Mouse (Mus musculus): ENCODE measurements around the gene Zfp472. TPM values are rescaled to one million over a fixed set of nuclear protein-coding genes. Genes with fewer than 3 reads are reported as not detected.
A peak's percentile ranks its signal among the peaks of the same experiment; 100 is the strongest.

Gene Zfp472
- polyA plus RNA-seq (2014; fragmentation: Nextera tagmentation; extraction: Ambion mirVana) = 7.3 and 9.5 TPM in 2 replicates

DNA sequence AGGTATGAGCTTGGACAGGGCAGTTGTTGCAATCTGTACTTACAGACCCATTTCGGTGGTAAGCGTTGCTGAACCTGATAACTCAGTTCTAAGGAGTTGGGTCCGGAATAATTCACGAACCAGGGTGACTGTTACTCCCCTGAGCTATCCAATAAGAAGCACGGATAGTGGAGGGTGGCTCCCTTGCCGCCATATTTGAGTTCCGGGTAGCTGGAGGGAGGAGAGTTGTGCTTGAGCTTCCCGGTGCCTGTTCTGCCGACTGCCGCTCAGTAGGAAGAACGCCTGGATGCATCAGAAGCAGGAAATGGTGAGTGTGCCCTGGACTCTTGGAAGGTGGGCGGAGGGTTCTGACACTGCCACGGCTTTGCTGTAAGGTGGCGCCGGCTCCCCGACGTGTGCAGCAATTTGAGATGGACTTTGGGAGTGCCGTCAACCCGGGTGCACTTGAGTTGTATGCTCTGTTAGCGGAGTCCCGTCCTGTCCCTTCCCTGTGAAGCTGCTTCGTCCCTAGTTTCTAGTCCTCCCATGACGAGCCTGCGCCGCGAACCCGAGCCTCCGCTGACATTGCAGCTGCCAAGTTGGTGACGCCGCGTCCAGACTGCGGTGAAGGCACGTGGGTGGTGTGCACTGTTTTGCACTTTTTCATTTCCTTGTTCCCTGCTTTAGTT lies at the start of gene Zfp472:
Gene Zfp472 (plus strand): TSS at position 192 of the 668 bp plus-strand sequence.
- peaks cover 12% of the 10 kb centered on the region for H3K4me1 ChIP-seq (ENCODE audit: control insufficient read depth, insufficient read depth, low read length)
- H3K9me3 ChIP-seq (ENCODE audit: control insufficient read depth, low read length) = no peaks in the 10 kb centered on the region
- H3K27ac ChIP-seq (ENCODE audit: low read depth, low read length) = peak within 1 kb of the TSS; percentile 58
- peak within 1 kb of the TSS; percentile 51 for H3K9ac ChIP-seq (replicated peaks; ENCODE audit: low read depth, low read length)
- peak within 1 kb of the TSS; percentile 56 for H3K4me3 ChIP-seq (ENCODE audit: low read depth, low read length)
- under 1% methylated on average over 33 of the region's 33 CpGs for WGBS
- peak within 1 kb of the TSS; percentile 80 for H3K4me2 ChIP-seq (ENCODE audit: low read depth, low read length)
- ATAC-seq (ENCODE audit: low read depth) = peak; percentile 100
- no peaks in the 10 kb centered on the region for H3K36me3 ChIP-seq (ENCODE audit: control insufficient read depth, insufficient read depth, low read length)
- no peaks in the 10 kb centered on the region for H3K27me3 ChIP-seq (ENCODE audit: control insufficient read depth, insufficient read depth, low read length)

DNA sequence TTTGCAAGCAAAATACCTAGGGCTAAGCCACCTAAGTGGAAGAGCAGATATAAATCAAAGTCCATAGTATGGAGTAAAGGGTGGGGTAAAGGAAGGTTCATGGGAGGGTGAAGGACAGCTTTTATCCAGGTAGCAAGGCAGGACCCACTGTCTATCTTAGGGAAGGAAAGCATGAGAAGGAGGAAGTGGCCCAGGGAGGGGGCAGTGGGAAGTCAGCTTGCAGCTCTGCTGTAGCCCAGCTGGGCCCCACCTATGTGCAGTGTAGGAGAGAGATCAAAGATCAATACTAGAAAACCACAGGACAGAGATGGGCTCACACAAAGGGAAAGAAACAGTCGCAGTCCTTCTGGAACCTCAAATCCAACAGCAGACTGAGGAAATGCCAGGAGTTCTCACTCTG lies 49.5 kb upstream of the Zfp472 start:
- Histone ChIP-seq H3K9ac (replicated peaks; ENCODE audit: low read depth, low read length) (no peak overlapping the region), H3K4me2 (ENCODE audit: low read depth, low read length) (no peak overlapping the region), H3K9me3 (ENCODE audit: control insufficient read depth, low read length) (no peaks in the 10 kb centered on the region; the same call in 1 of the 2 replicates), H3K4me1 (ENCODE audit: control insufficient read depth, insufficient read depth, low read length) (no peaks in the 10 kb centered on the region), H3K27ac (ENCODE audit: low read depth, low read length) (no peak overlapping the region), H3K36me3 (ENCODE audit: control insufficient read depth, insufficient read depth, low read length) (no peaks in the 10 kb centered on the region), H3K27me3 (ENCODE audit: control insufficient read depth, insufficient read depth, low read length) (no peaks in the 10 kb centered on the region), H3K4me3 (ENCODE audit: low read depth, low read length) (no peak overlapping the region)
- WGBS = 95% methylated on average over 1 of the region's 1 CpGs
- no peak for ATAC-seq (ENCODE audit: low read depth)

DNA sequence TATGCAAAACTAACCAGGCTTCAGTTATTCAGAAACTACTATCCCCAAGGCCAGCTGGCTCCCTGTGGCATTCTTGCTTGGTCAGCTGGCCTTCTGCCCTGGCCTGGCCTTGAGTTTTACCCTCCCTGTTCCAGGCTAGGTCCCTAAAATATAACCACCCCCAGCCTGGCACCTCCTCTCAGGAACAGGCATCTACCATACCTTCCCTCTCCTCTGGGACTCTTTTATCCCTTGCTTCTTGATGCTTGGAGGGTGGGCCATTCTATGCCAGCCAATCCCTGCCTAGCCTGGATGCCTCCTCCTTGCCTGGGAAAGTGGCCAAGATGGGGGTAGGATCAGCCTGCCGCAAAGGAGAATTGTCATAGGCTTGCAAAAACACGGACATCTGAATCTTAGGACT lies 48.5 kb upstream of the Zfp472 start, which contains the start of gene Cyp4f14:
Gene Cyp4f14 (minus strand): TSS at position 212 of the 400 bp plus-strand sequence.
- no peaks in the 10 kb centered on the region; the same call in 1 of the 2 replicates for H3K9me3 ChIP-seq (ENCODE audit: control insufficient read depth, low read length)
- no peak within 1 kb of the TSS for H3K9ac ChIP-seq (replicated peaks; ENCODE audit: low read depth, low read length)
- 70% methylated on average over 2 of the region's 2 CpGs for WGBS
- no peak within 1 kb of the TSS for H3K4me3 ChIP-seq (ENCODE audit: low read depth, low read length)
- no peak for ATAC-seq (ENCODE audit: low read depth)
- H3K36me3 ChIP-seq (ENCODE audit: control insufficient read depth, insufficient read depth, low read length) = no peaks in the 10 kb centered on the region
- no peaks in the 10 kb centered on the region for H3K4me1 ChIP-seq (ENCODE audit: control insufficient read depth, insufficient read depth, low read length)
- H3K27me3 ChIP-seq (ENCODE audit: control insufficient read depth, insufficient read depth, low read length) = no peaks in the 10 kb centered on the region
- no peak within 1 kb of the TSS for H3K4me2 ChIP-seq (ENCODE audit: low read depth, low read length)
- H3K27ac ChIP-seq (ENCODE audit: low read depth, low read length) = no peak within 1 kb of the TSS

DNA sequence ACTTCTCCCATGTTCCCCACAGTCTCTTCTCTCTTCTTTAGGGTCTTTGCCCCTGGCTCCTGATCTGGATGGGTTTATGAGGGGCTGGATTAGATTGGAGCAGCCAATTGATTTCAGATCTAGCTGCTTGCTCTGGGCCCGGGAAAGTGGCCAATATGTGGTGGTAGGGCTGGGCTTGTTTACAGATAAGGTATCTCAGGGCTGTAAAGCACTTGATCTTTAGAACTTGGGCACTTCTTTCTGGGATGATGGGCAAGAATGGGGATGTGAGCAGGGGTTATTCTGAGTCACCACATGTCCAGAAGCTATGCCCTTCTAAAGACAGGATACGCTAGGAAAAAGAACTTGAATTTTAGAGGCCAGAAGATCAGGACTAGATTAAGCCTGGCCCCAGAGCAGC lies 46.5 kb upstream of the Zfp472 start:
- H3K9me3 ChIP-seq (ENCODE audit: control insufficient read depth, low read length) = no peaks in the 10 kb centered on the region; the same call in 1 of the 2 replicates
- no peak overlapping the region for H3K9ac ChIP-seq (replicated peaks; ENCODE audit: low read depth, low read length)

DNA sequence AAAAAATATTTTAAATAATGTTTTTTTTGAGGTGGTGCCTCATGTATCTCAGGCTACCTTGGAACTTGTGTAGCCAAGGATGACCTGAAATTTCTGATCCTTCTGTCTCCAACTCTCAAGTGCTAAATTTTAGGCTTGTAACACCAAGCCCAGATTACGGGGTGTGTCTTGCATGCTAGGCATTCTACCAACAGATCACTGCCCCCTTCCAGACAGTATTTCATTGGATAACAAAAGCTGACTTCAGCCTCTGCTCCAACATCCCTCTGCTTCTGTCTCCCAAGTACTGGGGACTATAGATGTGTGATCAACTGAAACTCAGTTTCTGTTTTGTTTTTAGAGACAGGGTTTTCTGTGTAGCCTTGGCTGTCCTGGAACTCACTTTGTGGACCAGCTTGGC lies 41.9 kb upstream of the Zfp472 start:
- 94% methylated on average over 1 of the region's 1 CpGs for WGBS
- Histone ChIP-seq H3K4me2 (ENCODE audit: low read depth, low read length) (no peak overlapping the region), H3K4me1 (ENCODE audit: control insufficient read depth, insufficient read depth, low read length) (no peaks in the 10 kb centered on the region), H3K4me3 (ENCODE audit: low read depth, low read length) (no peak overlapping the region), H3K36me3 (ENCODE audit: control insufficient read depth, insufficient read depth, low read length) (no peaks in the 10 kb centered on the region), H3K9me3 (ENCODE audit: control insufficient read depth, low read length) (no peaks in the 10 kb centered on the region; the same call in 1 of the 2 replicates), H3K27ac (ENCODE audit: low read depth, low read length) (no peak overlapping the region), H3K27me3 (ENCODE audit: control insufficient read depth, insufficient read depth, low read length) (no peaks in the 10 kb centered on the region), H3K9ac (replicated peaks; ENCODE audit: low read depth, low read length) (no peak overlapping the region)
- no peak for ATAC-seq (ENCODE audit: low read depth)

More for the DNA sequence above, 46.5 kb upstream of the Zfp472 start:
- Histone ChIP-seq H3K4me1 (ENCODE audit: control insufficient read depth, insufficient read depth, low read length) (no peaks in the 10 kb centered on the region), H3K36me3 (ENCODE audit: control insufficient read depth, insufficient read depth, low read length) (no peaks in the 10 kb centered on the region), H3K27ac (ENCODE audit: low read depth, low read length) (no peak overlapping the region), H3K4me2 (ENCODE audit: low read depth, low read length) (no peak overlapping the region), H3K4me3 (ENCODE audit: low read depth, low read length) (no peak overlapping the region), H3K27me3 (ENCODE audit: control insufficient read depth, insufficient read depth, low read length) (no peaks in the 10 kb centered on the region)
- WGBS = 73% methylated on average over 2 of the region's 2 CpGs
- no peak for ATAC-seq (ENCODE audit: low read depth)

DNA sequence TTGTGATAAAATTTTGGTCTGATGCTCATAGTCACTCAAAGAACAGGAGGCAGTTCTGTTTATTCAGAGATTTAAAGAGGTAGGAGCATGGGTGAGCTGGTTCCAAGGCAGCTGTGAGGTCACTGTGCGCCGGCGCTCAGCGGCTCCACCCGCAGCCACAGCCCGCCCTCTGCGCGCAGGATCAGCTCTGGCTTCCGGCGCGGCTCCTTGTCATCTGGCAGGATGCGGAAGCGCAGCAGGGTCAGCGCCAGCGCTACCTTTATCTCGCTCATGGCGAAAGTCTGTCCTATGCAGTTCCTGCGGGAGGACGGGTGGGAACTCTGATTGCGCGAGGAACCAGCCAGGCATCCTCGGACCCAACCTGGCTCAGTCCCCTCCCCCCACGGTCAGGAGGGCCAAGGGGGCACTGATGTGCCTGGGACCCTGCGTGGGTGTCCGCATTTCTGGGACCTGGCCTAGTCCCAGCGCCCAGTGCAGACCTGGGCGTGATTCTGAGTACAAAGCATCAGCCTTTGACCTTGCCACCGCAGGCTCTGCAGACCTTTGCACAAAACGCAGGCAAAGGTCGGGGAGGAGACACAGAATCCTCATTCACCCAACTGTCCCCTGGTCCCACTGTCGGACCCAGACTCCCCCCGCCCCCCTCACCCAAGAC lies 40.8 kb upstream of the Zfp472 start:
- Histone ChIP-seq H3K9me3 (ENCODE audit: control insufficient read depth, low read length) (no peaks in the 10 kb centered on the region; the same call in 1 of the 2 replicates), H3K4me1 (ENCODE audit: control insufficient read depth, insufficient read depth, low read length) (no peaks in the 10 kb centered on the region), H3K27me3 (ENCODE audit: control insufficient read depth, insufficient read depth, low read length) (no peaks in the 10 kb centered on the region), H3K9ac (replicated peaks; ENCODE audit: low read depth, low read length) (peak overlapping the region; percentile 66), H3K36me3 (ENCODE audit: control insufficient read depth, insufficient read depth, low read length) (no peaks in the 10 kb centered on the region), H3K27ac (ENCODE audit: low read depth, low read length) (peak overlapping the region; percentile 70), H3K4me3 (ENCODE audit: low read depth, low read length) (peak overlapping the region; percentile 48), H3K4me2 (ENCODE audit: low read depth, low read length) (peak overlapping the region; percentile 78)
- peak; percentile 97 for ATAC-seq (ENCODE audit: low read depth)
- WGBS = 16% methylated on average over 32 of the region's 32 CpGs

DNA sequence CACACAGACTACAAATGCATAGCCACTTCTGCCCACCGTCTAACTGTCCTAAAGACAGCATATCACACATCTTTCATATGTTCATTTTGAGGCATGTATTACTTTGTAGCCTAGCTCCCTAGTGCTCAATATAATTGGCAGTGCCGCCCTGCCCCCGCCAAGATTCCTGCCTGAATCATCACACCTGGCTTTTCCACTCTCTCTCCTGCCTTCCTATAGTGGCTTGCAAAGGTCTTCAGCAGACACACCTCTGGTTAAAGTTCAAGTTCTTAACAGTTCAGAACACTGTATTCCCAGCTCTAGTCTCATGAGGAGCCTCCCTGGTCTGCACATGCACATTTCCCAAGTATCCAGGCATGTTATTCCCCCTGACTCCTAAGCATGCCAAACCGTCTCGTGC lies 37.8 kb upstream of the Zfp472 start:
- H3K4me2 ChIP-seq (ENCODE audit: low read depth, low read length) = no peak overlapping the region
- 79% methylated on average over 5 of the region's 5 CpGs for WGBS
- no peaks in the 10 kb centered on the region for H3K9me3 ChIP-seq (ENCODE audit: control insufficient read depth, low read length)
- no peaks in the 10 kb centered on the region for H3K4me1 ChIP-seq (ENCODE audit: control insufficient read depth, insufficient read depth, low read length)
- no peak overlapping the region for H3K27ac ChIP-seq (ENCODE audit: low read depth, low read length)
- no peak for ATAC-seq (ENCODE audit: low read depth)
- H3K36me3 ChIP-seq (ENCODE audit: control insufficient read depth, insufficient read depth, low read length) = no peaks in the 10 kb centered on the region
- H3K27me3 ChIP-seq (ENCODE audit: control insufficient read depth, insufficient read depth, low read length) = no peaks in the 10 kb centered on the region
- no peak overlapping the region for H3K4me3 ChIP-seq (ENCODE audit: low read depth, low read length)
- no peak overlapping the region for H3K9ac ChIP-seq (replicated peaks; ENCODE audit: low read depth, low read length)

DNA sequence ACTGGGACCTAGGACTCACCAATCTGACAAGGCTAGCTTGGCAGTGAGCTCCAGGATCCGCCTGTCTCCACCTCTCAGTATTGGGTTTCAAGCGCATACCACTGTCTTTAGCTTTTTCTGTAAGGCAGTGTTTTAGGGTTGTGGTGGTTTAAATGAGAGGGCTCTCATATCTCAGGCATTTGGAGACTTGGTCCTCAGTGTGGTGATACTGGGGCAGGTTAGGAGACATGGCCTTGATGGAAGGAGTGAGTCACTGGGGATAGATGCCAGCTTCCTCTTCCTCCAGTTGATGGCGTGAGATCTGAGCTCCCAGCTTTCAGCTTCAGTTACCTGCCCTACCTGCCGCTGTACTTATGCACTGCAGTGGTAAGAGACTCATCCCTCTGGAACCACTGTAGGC lies 25.8 kb upstream of the Zfp472 start:
- H3K9ac ChIP-seq (replicated peaks; ENCODE audit: low read depth, low read length) = no peak overlapping the region
- ATAC-seq (ENCODE audit: low read depth) = no peak
- no peaks in the 10 kb centered on the region for H3K4me1 ChIP-seq (ENCODE audit: control insufficient read depth, insufficient read depth, low read length)
- H3K36me3 ChIP-seq (ENCODE audit: control insufficient read depth, insufficient read depth, low read length) = no peaks in the 10 kb centered on the region
- no peaks in the 10 kb centered on the region for H3K9me3 ChIP-seq (ENCODE audit: control insufficient read depth, low read length)
- H3K27ac ChIP-seq (ENCODE audit: low read depth, low read length) = no peak overlapping the region
- H3K4me3 ChIP-seq (ENCODE audit: low read depth, low read length) = no peak overlapping the region
- no peak overlapping the region for H3K4me2 ChIP-seq (ENCODE audit: low read depth, low read length)
- H3K27me3 ChIP-seq (ENCODE audit: control insufficient read depth, insufficient read depth, low read length) = no peaks in the 10 kb centered on the region
- 83% methylated on average over 4 of the region's 4 CpGs for WGBS

DNA sequence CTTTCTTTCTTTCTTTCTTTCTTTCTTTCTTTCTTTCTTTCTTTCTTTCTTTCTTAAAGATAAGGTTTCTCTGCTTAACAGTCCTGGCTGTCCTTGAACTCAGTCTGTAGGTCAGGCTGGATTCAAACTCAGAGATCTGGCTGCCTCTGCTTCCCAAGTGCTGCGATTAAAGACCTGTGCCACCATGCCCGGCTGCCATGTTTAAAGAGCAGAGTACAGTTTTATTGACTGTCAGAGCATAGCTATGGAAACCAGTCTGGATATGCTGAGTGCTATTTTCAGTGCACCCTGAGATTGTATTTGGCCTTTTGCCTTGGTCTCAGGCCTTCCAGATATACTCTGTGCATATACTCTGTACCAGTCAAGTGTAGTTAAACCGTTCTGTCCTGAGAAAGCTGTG lies 22.0 kb upstream of the Zfp472 start:
- Histone ChIP-seq H3K9ac (replicated peaks; ENCODE audit: low read depth, low read length) (no peak overlapping the region), H3K9me3 (ENCODE audit: control insufficient read depth, low read length) (no peaks in the 10 kb centered on the region), H3K4me3 (ENCODE audit: low read depth, low read length) (no peak overlapping the region), H3K27me3 (ENCODE audit: control insufficient read depth, insufficient read depth, low read length) (no peaks in the 10 kb centered on the region), H3K4me1 (ENCODE audit: control insufficient read depth, insufficient read depth, low read length) (no peaks in the 10 kb centered on the region), H3K36me3 (ENCODE audit: control insufficient read depth, insufficient read depth, low read length) (no peaks in the 10 kb centered on the region), H3K27ac (ENCODE audit: low read depth, low read length) (no peak overlapping the region), H3K4me2 (ENCODE audit: low read depth, low read length) (no peak overlapping the region)
- no peak for ATAC-seq (ENCODE audit: low read depth)
- 89% methylated on average over 3 of the region's 3 CpGs for WGBS

Measured in neural tube, embryonic 14.5 days (tissue).